Mouse (Mus musculus) ES-E14 (cell line): ENCODE measurements around the gene Zfp607b. TPM values are rescaled to one million over a fixed set of nuclear protein-coding genes. Genes with fewer than 3 reads are reported as not detected.
A peak's percentile ranks its signal among the peaks of the same experiment; 100 is the strongest.

Experiments used
- DNase-seq: peaks from one replicate; pipeline ENCODE4 v3.0.0-alpha.2; 2013; ENCODE audit warnings: low read depth, low spot score
- H3K27ac ChIP-seq: 2 replicates; pipeline ENCODE4 v1.5.1; 2012; ENCODE audit warnings: low read depth, mild to moderate bottlenecking, low read length, moderate library complexity, mixed read lengths; ENCODE audit not compliant: poor library complexity, insufficient read depth, severe bottlenecking
- H3K36me3 ChIP-seq: 2 replicates; pipeline ENCODE4 v1.6.1; 2012; ENCODE audit warnings: mild to moderate bottlenecking, low read length, moderate library complexity, mixed read lengths; ENCODE audit not compliant: control insufficient read depth, poor library complexity, insufficient read depth, severe bottlenecking
- H3K4me1 ChIP-seq, 2 experiments: fragments of 150-350 bp in 1 of 2; sonication (generic) in 1 of 2; 2 replicates each; pipeline ENCODE4 v1.6.1; 2012; ENCODE audit warnings: low read length in 2 of 2, mild to moderate bottlenecking in 1 of 2, mixed read lengths in 1 of 2; ENCODE audit not compliant: control insufficient read depth in 2 of 2, insufficient read depth in 2 of 2, poor library complexity in 1 of 2
- H3K4me3 ChIP-seq, 2 experiments: fragments of 150-350 bp in 1 of 2; sonication (generic) in 1 of 2; 2 replicates each; pipeline ENCODE4 v1.5.1; 2012; ENCODE audit warnings: low read length in 2 of 2, low read depth in 1 of 2, mild to moderate bottlenecking in 1 of 2, mixed read lengths in 1 of 2; ENCODE audit not compliant: insufficient read depth in 1 of 2, poor library complexity in 1 of 2, severe bottlenecking in 1 of 2
- H3K9ac ChIP-seq: 2 replicates; pipeline ENCODE4 v1.6.1; 2012; ENCODE audit warnings: low read depth, mild to moderate bottlenecking, low read length, mixed read lengths; ENCODE audit not compliant: poor library complexity, insufficient read depth, severe bottlenecking
- H3K9me3 ChIP-seq: fragments of 150-350 bp; sonication (generic); 2 replicates; pipeline ENCODE4 v1.6.1; 2012; ENCODE audit warnings: low read depth, mild to moderate bottlenecking, low read length; ENCODE audit not compliant: control insufficient read depth, insufficient read depth
- CHD2 ChIP-seq: IDR thresholded peaks from 2 replicates; pipeline ENCODE4 v1.6.1; 2014; ENCODE audit warnings: mild to moderate bottlenecking, low read depth, low read length, inconsistent platforms
- HCFC1 ChIP-seq: IDR thresholded peaks from 2 replicates; pipeline ENCODE4 v1.6.1; 2012; ENCODE audit warnings: low read length, inconsistent platforms, borderline replicate concordance; ENCODE audit not compliant: insufficient read depth
- MAFK ChIP-seq: IDR thresholded peaks from 2 replicates; pipeline ENCODE4 v1.6.1; 2014; ENCODE audit warnings: mild to moderate bottlenecking, low read depth, low read length, inconsistent platforms; ENCODE audit not compliant: insufficient read depth
- ZC3H11A ChIP-seq: IDR thresholded peaks from 2 replicates; pipeline ENCODE4 v1.6.1; 2012; ENCODE audit warnings: low read depth, mild to moderate bottlenecking, inconsistent platforms, low read length, borderline replicate concordance
- ZNF384 ChIP-seq: IDR thresholded peaks from 2 replicates; pipeline ENCODE4 v1.6.1; 2012; ENCODE audit warnings: low read depth, low read length, inconsistent platforms
- in situ Hi-C, 2 experiments: fragments of 600-800 bp; cut with MboI; formaldehyde crosslinking; loops; one replicate each; pipeline ENCODE4 v1.15.1; 2025; ENCODE audit warnings: low sequenced_read_pairs in 2 of 2, inconsistent platforms in 1 of 2; ENCODE audit not compliant: unreplicated experiment in 2 of 2
- total RNA-seq: library from RNA; depleted of rRNA; stranded (reverse); fragments of 300-350 nt; gene quantifications from 2 replicates; pipeline ENCODE4 v1.2.3, GENCODE M21; 2012

Zfp607b gene
- total RNA-seq, 1 experiment: 6.6 TPM

GRCm38 (mm10) chr7:27725566-27726538, 36.7 kb downstream of the Zfp607b start:
- no peak for TF ChIP-seq HCFC1
- TF ChIP-seq ZC3H11A: peak; percentile 51; the same call in 1 of the 2 replicates
- TF ChIP-seq MAFK: peak; percentile 58; the same call in 1 of the 2 replicates
- peak; percentile 64 for DNase-seq
- no peak overlapping the region for H3K9ac ChIP-seq

GRCm38 (mm10) chr7:27727471-27727870, 38.3 kb downstream of the Zfp607b start:
- H3K9me3 ChIP-seq: no peaks in the 10 kb centered on the region
- TF ChIP-seq HCFC1: no peak
- no peak for TF ChIP-seq CHD2
- no peak for TF ChIP-seq ZC3H11A
- no peak for TF ChIP-seq MAFK
- no peak for TF ChIP-seq ZNF384
- H3K36me3 ChIP-seq: no peaks in the 10 kb centered on the region
- H3K4me1 ChIP-seq: peaks cover 0 to 2% of the 10 kb centered on the region in 2 experiments; a peak in 1 of 4 replicates
- in situ Hi-C loops: loop anchor here in 1 of 2 experiments (10.0 kb wide), 1 partner anchor 73 kb away; the partner anchor contains the start of gene Ttc9b
- no peak overlapping the region for H3K4me3 ChIP-seq
- DNase-seq: no peak
- no peak overlapping the region for H3K9ac ChIP-seq
- H3K27ac ChIP-seq: no peak overlapping the region

More at GRCm38 (mm10) chr7:27725566-27726538, 36.7 kb downstream of the Zfp607b start:
- peaks cover 0 to 2% of the 10 kb centered on the region in 2 experiments; a peak in 1 of 4 replicates for H3K4me1 ChIP-seq
- in situ Hi-C loops: loop anchor here in 1 of 2 experiments (10.0 kb wide), 1 partner anchor 71 kb away; the partner anchor contains the start of gene Ttc9b
- no peak overlapping the region; a peak in 1 of 4 replicates for H3K4me3 ChIP-seq
- H3K27ac ChIP-seq: no peak overlapping the region
- no peaks in the 10 kb centered on the region for H3K9me3 ChIP-seq
- H3K36me3 ChIP-seq: no peaks in the 10 kb centered on the region

GRCm38 (mm10) chr7:27731281-27731883, 42.2 kb downstream of the Zfp607b start, which contains the start of gene Zfp60:
Zfp60 (plus strand) TSS chr7:27731389.
- Histone ChIP-seq H3K9me3 (no peaks in the 10 kb centered on the region), H3K4me1 (peaks cover 4 to 5% of the 10 kb centered on the region in 2 experiments), H3K36me3 (no peaks in the 10 kb centered on the region), H3K4me3 (peak within 1 kb of the TSS; percentile 67 to 84), H3K27ac (peak within 1 kb of the TSS; percentile 73), H3K9ac (peak within 1 kb of the TSS; percentile 72)
- DNase-seq: peak; percentile 83
- TF ChIP-seq HCFC1 (peak; percentile 96), MAFK (0 out of 2 replicates have a peak, but pooled peaks have one; percentile 9), CHD2 (no peak), ZC3H11A (no peak), ZNF384 (no peak)
- in situ Hi-C loops: no loop called here

GRCm38 (mm10) chr7:27731946-27732345, 42.8 kb downstream of the Zfp607b start:
- Histone ChIP-seq H3K4me3 (peak overlapping the region; percentile 67 to 84), H3K4me1 (peaks cover 4 to 5% of the 10 kb centered on the region in 2 experiments), H3K27ac (peak overlapping the region; percentile 73), H3K36me3 (no peaks in the 10 kb centered on the region), H3K9ac (peak overlapping the region; percentile 72), H3K9me3 (no peaks in the 10 kb centered on the region)
- no peak for TF ChIP-seq CHD2
- TF ChIP-seq ZC3H11A: no peak
- no peak for TF ChIP-seq ZNF384
- no peak for TF ChIP-seq HCFC1
- TF ChIP-seq MAFK: no peak
- in situ Hi-C loops: no loop called here
- DNase-seq: no peak
